Mouse (Mus musculus): ENCODE data around the gene Tor3a. TPM values are rescaled to one million over a fixed set of nuclear protein-coding genes. Genes with fewer than 3 reads are reported as not detected.

Gene Tor3a
- total and polyA plus RNA-seq, 2 experiments, result 3.9 to 4.4 TPM

DNA sequence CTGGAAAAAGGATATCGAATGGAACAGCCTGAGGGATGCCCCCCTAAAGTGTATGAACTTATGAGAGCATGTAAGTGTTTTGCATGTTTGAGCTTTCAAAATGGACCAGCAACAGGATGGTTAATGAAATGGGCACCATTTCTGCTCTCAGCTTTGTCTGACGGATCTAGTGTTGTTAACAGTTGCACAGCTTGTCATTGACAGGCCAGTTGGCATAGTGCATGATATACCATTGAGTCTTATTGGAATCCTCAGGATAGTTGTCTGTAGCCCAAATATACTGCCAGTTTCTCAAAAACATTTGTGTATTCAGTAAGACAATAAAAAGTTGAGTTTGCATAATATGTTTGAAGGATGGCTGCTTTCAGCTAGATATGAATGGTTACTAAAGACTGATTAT is 39.0 kb downstream of the Tor3a start:
- Histone ChIP-seq H3K27me3 (ENCODE audit: control insufficient read depth, insufficient read depth, low read length) (no peaks in the 10 kb centered on the region), H3K4me1 (ENCODE audit: control insufficient read depth, insufficient read depth, low read length) (no peaks in the 10 kb centered on the region), H3K9ac (ENCODE audit: low read depth, low read length) (no peak overlapping the region), H3K36me3 (ENCODE audit: control insufficient read depth, insufficient read depth, low read length) (peaks cover 20% of the 10 kb centered on the region), H3K79me2 (ENCODE audit: control insufficient read depth, insufficient read depth, low read length) (no peaks in the 10 kb centered on the region), H3K4me3 (ENCODE audit: insufficient read depth, low read depth, low read length) (no peak overlapping the region), H3K27ac (replicated peaks; ENCODE audit: insufficient read depth, low read depth, low read length) (no peak overlapping the region)
- WGBS, result 91% methylated on average over 2 of the region's 2 CpGs
- no peak for TF ChIP-seq CTCF (IDR thresholded peaks at IDR 0.05; ENCODE audit: low read depth, low read length)
- no peak for DNase-seq (ENCODE audit: extremely low read depth, low read depth, low spot score)

DNA sequence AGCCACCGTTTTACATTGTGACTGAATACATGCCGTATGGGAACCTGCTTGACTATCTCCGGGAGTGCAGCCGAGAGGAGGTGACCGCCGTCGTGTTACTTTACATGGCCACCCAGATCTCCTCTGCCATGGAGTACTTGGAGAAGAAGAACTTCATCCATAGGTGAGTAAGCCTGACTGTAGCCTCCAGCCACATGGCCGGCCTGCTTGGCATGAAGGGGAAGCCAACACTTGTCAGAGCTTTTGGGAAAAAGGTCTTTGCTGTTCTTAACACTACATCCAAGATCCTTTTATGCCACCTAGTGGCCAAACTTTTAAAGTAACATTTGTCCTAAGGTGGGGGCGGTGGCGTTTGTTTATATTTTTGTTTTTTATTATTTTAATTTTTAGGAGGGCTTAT is 41.1 kb downstream of the Tor3a start:
- Histone ChIP-seq H3K4me1 (ENCODE audit: control insufficient read depth, insufficient read depth, low read length) (no peaks in the 10 kb centered on the region), H3K79me2 (ENCODE audit: control insufficient read depth, insufficient read depth, low read length) (no peaks in the 10 kb centered on the region), H3K4me3 (ENCODE audit: insufficient read depth, low read depth, low read length) (no peak overlapping the region), H3K36me3 (ENCODE audit: control insufficient read depth, insufficient read depth, low read length) (peaks cover 21% of the 10 kb centered on the region), H3K27ac (replicated peaks; ENCODE audit: insufficient read depth, low read depth, low read length) (no peak overlapping the region), H3K9ac (ENCODE audit: low read depth, low read length) (no peak overlapping the region), H3K27me3 (ENCODE audit: control insufficient read depth, insufficient read depth, low read length) (no peaks in the 10 kb centered on the region)
- peak; percentile 52 for DNase-seq (ENCODE audit: extremely low read depth, low read depth, low spot score)
- WGBS, result 77% methylated on average over 10 of the region's 10 CpGs
- TF ChIP-seq POLR2A (IDR thresholded peaks at IDR 0.05; ENCODE audit: extremely low read depth, insufficient read depth, low read length) (no peak), CTCF (IDR thresholded peaks at IDR 0.05; ENCODE audit: low read depth, low read length) (no peak)

DNA sequence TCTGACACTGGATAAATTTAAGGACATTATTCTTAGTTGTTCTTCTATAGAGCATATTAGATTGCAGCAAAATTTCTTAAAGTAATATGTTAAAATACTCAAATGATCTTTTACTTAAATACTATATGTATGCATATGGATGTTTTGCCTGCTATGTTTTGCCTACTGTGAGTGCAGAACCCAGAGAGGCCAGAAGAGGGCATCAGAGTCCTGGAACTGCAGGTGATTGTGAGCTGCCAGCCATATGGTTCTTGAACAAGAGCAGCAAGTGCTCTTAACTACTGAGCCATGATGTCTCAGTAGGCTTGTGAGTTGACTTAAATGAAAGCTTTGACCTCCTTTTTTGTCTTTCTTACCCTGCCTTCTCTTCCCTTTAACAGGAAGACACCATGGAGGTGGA is 43.2 kb downstream of the Tor3a start:
- no peaks in the 10 kb centered on the region for H3K4me1 ChIP-seq (ENCODE audit: control insufficient read depth, insufficient read depth, low read length)
- H3K27ac ChIP-seq (replicated peaks; ENCODE audit: insufficient read depth, low read depth, low read length), result no peak overlapping the region
- TF ChIP-seq POLR2A (IDR thresholded peaks at IDR 0.05; ENCODE audit: extremely low read depth, insufficient read depth, low read length), result no peak
- peak; percentile 36; the same call in 1 of the 2 replicates for TF ChIP-seq CTCF (IDR thresholded peaks at IDR 0.05; ENCODE audit: low read depth, low read length)
- no peak overlapping the region for H3K9ac ChIP-seq (ENCODE audit: low read depth, low read length)
- H3K4me3 ChIP-seq (ENCODE audit: insufficient read depth, low read depth, low read length), result no peak overlapping the region
- no peak for DNase-seq (ENCODE audit: extremely low read depth, low read depth, low spot score)
- H3K27me3 ChIP-seq (ENCODE audit: control insufficient read depth, insufficient read depth, low read length), result no peaks in the 10 kb centered on the region
- H3K79me2 ChIP-seq (ENCODE audit: control insufficient read depth, insufficient read depth, low read length), result no peaks in the 10 kb centered on the region
- H3K36me3 ChIP-seq (ENCODE audit: control insufficient read depth, insufficient read depth, low read length), result peaks cover 16% of the 10 kb centered on the region

DNA sequence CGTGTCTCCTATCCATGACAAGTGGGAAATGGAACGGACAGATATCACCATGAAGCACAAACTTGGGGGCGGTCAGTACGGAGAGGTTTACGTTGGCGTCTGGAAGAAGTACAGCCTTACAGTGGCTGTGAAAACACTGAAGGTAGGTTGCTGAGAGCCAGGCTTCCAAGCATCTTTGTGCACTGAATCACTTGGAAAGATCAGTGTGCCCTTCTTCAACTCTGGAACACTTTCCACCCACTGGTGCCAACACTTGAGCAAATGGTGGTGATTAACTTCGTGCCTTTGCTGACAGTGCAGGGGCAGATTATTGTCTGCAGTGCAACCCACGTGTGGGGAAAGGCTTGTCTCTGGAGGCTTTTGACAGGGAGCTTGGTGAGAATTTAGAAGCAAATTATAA is 44.2 kb downstream of the Tor3a start:
- no peak for DNase-seq (ENCODE audit: extremely low read depth, low read depth, low spot score)
- no peak overlapping the region for H3K9ac ChIP-seq (ENCODE audit: low read depth, low read length)
- H3K4me3 ChIP-seq (ENCODE audit: insufficient read depth, low read depth, low read length), result no peak overlapping the region
- no peaks in the 10 kb centered on the region for H3K79me2 ChIP-seq (ENCODE audit: control insufficient read depth, insufficient read depth, low read length)
- 93% methylated on average over 8 of the region's 8 CpGs for WGBS
- H3K27ac ChIP-seq (replicated peaks; ENCODE audit: insufficient read depth, low read depth, low read length), result no peak overlapping the region
- H3K36me3 ChIP-seq (ENCODE audit: control insufficient read depth, insufficient read depth, low read length), result peaks cover 14% of the 10 kb centered on the region
- H3K4me1 ChIP-seq (ENCODE audit: control insufficient read depth, insufficient read depth, low read length), result no peaks in the 10 kb centered on the region
- H3K27me3 ChIP-seq (ENCODE audit: control insufficient read depth, insufficient read depth, low read length), result no peaks in the 10 kb centered on the region
- TF ChIP-seq CTCF (IDR thresholded peaks at IDR 0.05; ENCODE audit: low read depth, low read length) (no peak), POLR2A (IDR thresholded peaks at IDR 0.05; ENCODE audit: extremely low read depth, insufficient read depth, low read length) (no peak)

DNA sequence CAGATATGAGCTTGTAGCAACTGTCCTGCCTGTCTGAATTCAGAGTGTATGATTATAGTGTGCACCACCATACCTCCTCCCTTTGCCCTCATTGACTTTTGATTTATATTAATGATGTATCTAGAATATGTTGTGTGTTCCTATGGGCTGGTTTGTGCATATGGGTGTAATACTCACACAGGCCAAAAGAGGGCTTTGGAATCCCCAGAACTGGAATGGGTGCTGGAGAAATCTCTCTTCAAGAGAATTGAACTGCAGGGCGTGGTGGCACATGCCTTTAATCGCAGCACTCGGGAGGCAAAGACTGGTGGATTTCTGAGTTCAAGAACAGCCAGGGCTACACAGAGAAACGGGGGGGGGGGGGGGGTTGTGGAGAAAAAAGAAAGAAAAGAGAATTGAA is 47.4 kb downstream of the Tor3a start:
- WGBS, result 87% methylated on average over 4 of the region's 4 CpGs
- DNase-seq (ENCODE audit: extremely low read depth, low read depth, low spot score), result no peak
- Histone ChIP-seq H3K27me3 (ENCODE audit: control insufficient read depth, insufficient read depth, low read length) (no peaks in the 10 kb centered on the region), H3K27ac (replicated peaks; ENCODE audit: insufficient read depth, low read depth, low read length) (no peak overlapping the region), H3K4me3 (ENCODE audit: insufficient read depth, low read depth, low read length) (no peak overlapping the region), H3K4me1 (ENCODE audit: control insufficient read depth, insufficient read depth, low read length) (peaks cover 2% of the 10 kb centered on the region; the same call in 1 of the 2 replicates), H3K79me2 (ENCODE audit: control insufficient read depth, insufficient read depth, low read length) (no peaks in the 10 kb centered on the region), H3K9ac (ENCODE audit: low read depth, low read length) (no peak overlapping the region), H3K36me3 (ENCODE audit: control insufficient read depth, insufficient read depth, low read length) (peaks cover 15% of the 10 kb centered on the region)
- TF ChIP-seq POLR2A (IDR thresholded peaks at IDR 0.05; ENCODE audit: extremely low read depth, insufficient read depth, low read length) (no peak), CTCF (IDR thresholded peaks at IDR 0.05; ENCODE audit: low read depth, low read length) (no peak)

DNA sequence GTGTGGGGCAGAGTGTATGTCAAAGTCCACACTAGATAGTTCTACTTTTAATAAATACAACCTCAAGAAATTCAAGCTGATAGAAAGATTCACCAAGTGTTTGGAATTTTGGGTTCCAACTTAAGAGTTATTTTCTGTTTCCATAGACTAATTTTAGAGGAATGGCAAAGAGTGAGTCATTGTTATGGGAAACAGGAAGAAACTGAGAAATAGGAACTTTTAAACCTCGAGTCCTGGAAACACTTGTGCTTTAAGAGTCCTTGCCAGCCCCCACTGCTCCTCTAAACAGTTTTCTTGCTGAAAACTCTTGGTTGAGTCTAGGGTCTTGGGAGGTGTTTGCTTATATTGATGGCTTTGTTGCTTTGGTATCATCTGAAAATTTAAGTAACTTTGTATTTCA is 49.9 kb downstream of the Tor3a start:
- Histone ChIP-seq H3K4me3 (ENCODE audit: insufficient read depth, low read depth, low read length) (no peak overlapping the region), H3K36me3 (ENCODE audit: control insufficient read depth, insufficient read depth, low read length) (peaks cover 6% of the 10 kb centered on the region; the same call in 1 of the 2 replicates), H3K79me2 (ENCODE audit: control insufficient read depth, insufficient read depth, low read length) (no peaks in the 10 kb centered on the region), H3K9ac (ENCODE audit: low read depth, low read length) (no peak overlapping the region), H3K27me3 (ENCODE audit: control insufficient read depth, insufficient read depth, low read length) (no peaks in the 10 kb centered on the region), H3K27ac (replicated peaks; ENCODE audit: insufficient read depth, low read depth, low read length) (no peak overlapping the region; the same call in 1 of the 2 replicates), H3K4me1 (ENCODE audit: control insufficient read depth, insufficient read depth, low read length) (peaks cover 2% of the 10 kb centered on the region; the same call in 1 of the 2 replicates)
- no peak for TF ChIP-seq POLR2A (IDR thresholded peaks at IDR 0.05; ENCODE audit: extremely low read depth, insufficient read depth, low read length)
- no peak for TF ChIP-seq CTCF (IDR thresholded peaks at IDR 0.05; ENCODE audit: low read depth, low read length)
- DNase-seq (ENCODE audit: extremely low read depth, low read depth, low spot score), result no peak
- 62% methylated on average over 1 of the region's 1 CpGs for WGBS
